Mouse (Mus musculus) olfactory bulb, adult 2 months (tissue): ENCODE data around the gene Pald1.

ENCODE experiments used
- CTCF ChIP-seq: fragments of 200-500 bp; IDR thresholded peaks from 2 replicates; pipeline ENCODE4 v1.5.1; 2012; ENCODE audit warnings: low read depth, mild to moderate bottlenecking, low read length, moderate library complexity; ENCODE audit not compliant: insufficient read depth
- POLR2A ChIP-seq: fragments of 200-500 bp; IDR thresholded peaks from 2 replicates; pipeline ENCODE4 v1.6.1; 2012; ENCODE audit warnings: mild to moderate bottlenecking, low read depth, low read length, moderate library complexity; ENCODE audit not compliant: insufficient read depth

GRCm38 (mm10) chr10:61345179-61345578, 38.2 kb downstream of the Pald1 start:
- no peak for TF ChIP-seq POLR2A
- no peak for TF ChIP-seq CTCF
